Mouse (Mus musculus) lung, adult 2 months (tissue): ENCODE data around the gene Wnt2b. TPM values are rescaled to one million over a fixed set of nuclear protein-coding genes. Genes with fewer than 3 reads are reported as not detected.

Source experiments
- DNase-seq: peaks from one replicate; pipeline ENCODE4 v3.0.0; 2022
- H3K4me1 ChIP-seq: fragments of 200-500 bp; 2 replicates; pipeline ENCODE4 v1.6.1; 2011; ENCODE audit warnings: low read length; ENCODE audit not compliant: control insufficient read depth, insufficient read depth
- H3K4me3 ChIP-seq: fragments of 200-500 bp; replicated peaks from 2 replicates; pipeline ENCODE3; 2011; ENCODE audit warnings: low read depth, mild to moderate bottlenecking, control low read depth, low read length; ENCODE audit errors: extremely low read depth
- CTCF ChIP-seq: fragments of 200-500 bp; IDR thresholded peaks from 2 replicates; pipeline ENCODE4 v1.5.1; 2011; ENCODE audit warnings: mild to moderate bottlenecking, low read length, control low read depth; ENCODE audit not compliant: insufficient read depth
- POLR2A ChIP-seq: fragments of 200-500 bp; IDR thresholded peaks from 2 replicates; pipeline ENCODE4 v1.6.1; 2011; ENCODE audit warnings: low read depth, mild to moderate bottlenecking, control low read depth, low read length, borderline replicate concordance; ENCODE audit errors: extremely low read depth
- WGBS: fragments of 180-500 bp; shearing (Covaris S2); methylation state at CpG from one replicate; pipeline ENCODE4 v1.1.7; 2018; 5-methylcytosine and 5-hydroxymethylcytosine counted together
- polyA plus RNA-seq: library from polyadenylated mRNA; depleted of rRNA; stranded (reverse); fragments of >200 nt; gene quantifications from 2 replicates; pipeline ENCODE4 v1.2.3, GENCODE M21; 2012

The Wnt2b gene
- polyA plus RNA-seq, 1 experiment = 3.5 TPM

GRCm38 (mm10) chr3:104954137-104954536, 7.6 kb downstream of the Wnt2b start:
- DNase-seq = no peak
- Histone ChIP-seq H3K4me3 (no peak overlapping the region), H3K4me1 (peaks cover 9% of the 10 kb centered on the region)
- 93% methylated on average over 3 of the region's 3 CpGs for WGBS
- TF ChIP-seq CTCF = no peak
- no peak for TF ChIP-seq POLR2A

- peaks cover 9% of the 10 kb centered on the region for H3K4me1 ChIP-seq
- DNase-seq = no peak
- H3K4me3 ChIP-seq = no peak overlapping the region
- no peak for TF ChIP-seq POLR2A
- TF ChIP-seq CTCF = no peak
- 79% methylated on average over 23 of the region's 23 CpGs for WGBS
These were observed 8.6 kb downstream of the Wnt2b start for GRCm38 (mm10) chr3:104952891-104953670.

- WGBS = 94% methylated on average over 12 of the region's 12 CpGs
- Histone ChIP-seq H3K4me1 (0 out of 2 replicates have a peak, but pooled peaks cover under 1% of the 10 kb centered on the region), H3K4me3 (no peak overlapping the region)
- TF ChIP-seq POLR2A (no peak), CTCF (no peak)
- no peak for DNase-seq
These were observed 10.8 kb downstream of the Wnt2b start for GRCm38 (mm10) chr3:104950926-104951325.

GRCm38 (mm10) chr3:104944894-104945293, 16.8 kb downstream of the Wnt2b start:
- TF ChIP-seq POLR2A = no peak
- TF ChIP-seq CTCF = no peak
- no peak for DNase-seq
- WGBS = 72% methylated on average over 9 of the region's 9 CpGs

GRCm38 (mm10) chr3:104943333-104943732, 18.4 kb downstream of the Wnt2b start:
- no peak overlapping the region for H3K4me3 ChIP-seq
- no peaks in the 10 kb centered on the region for H3K4me1 ChIP-seq
- 69% methylated on average over 8 of the region's 8 CpGs for WGBS
- no peak for DNase-seq
- no peak for TF ChIP-seq POLR2A
- TF ChIP-seq CTCF = no peak

More at GRCm38 (mm10) chr3:104944894-104945293, 16.8 kb downstream of the Wnt2b start:
- Histone ChIP-seq H3K4me3 (no peak overlapping the region), H3K4me1 (no peaks in the 10 kb centered on the region)

- TF ChIP-seq POLR2A = no peak
- no peak for TF ChIP-seq CTCF
- DNase-seq = no peak
These were observed 19.0 kb downstream of the Wnt2b start for GRCm38 (mm10) chr3:104942682-104943081.

GRCm38 (mm10) chr3:104940691-104941090, 21.0 kb downstream of the Wnt2b start:
- Histone ChIP-seq H3K4me3 (no peak overlapping the region), H3K4me1 (no peaks in the 10 kb centered on the region; the same call in 1 of the 2 replicates)
- no peak for TF ChIP-seq POLR2A
- TF ChIP-seq CTCF = no peak
- 65% methylated on average over 6 of the region's 6 CpGs for WGBS
- no peak for DNase-seq

More at GRCm38 (mm10) chr3:104942682-104943081, 19.0 kb downstream of the Wnt2b start:
- no peak overlapping the region for H3K4me3 ChIP-seq
- H3K4me1 ChIP-seq = no peaks in the 10 kb centered on the region; the same call in 1 of the 2 replicates
- WGBS = 74% methylated on average over 5 of the region's 5 CpGs

GRCm38 (mm10) chr3:104938327-104938726, 23.4 kb downstream of the Wnt2b start:
- Histone ChIP-seq H3K4me1 (no peaks in the 10 kb centered on the region; the same call in 1 of the 2 replicates), H3K4me3 (no peak overlapping the region)
- WGBS = 68% methylated on average over 4 of the region's 4 CpGs
- no peak for TF ChIP-seq POLR2A
- no peak for TF ChIP-seq CTCF
- DNase-seq = no peak

- WGBS = 76% methylated on average over 2 of the region's 2 CpGs
- TF ChIP-seq POLR2A (no peak), CTCF (no peak)
- DNase-seq = no peak
- no peaks in the 10 kb centered on the region; the same call in 1 of the 2 replicates for H3K4me1 ChIP-seq
- H3K4me3 ChIP-seq = no peak overlapping the region
These were observed 23.9 kb downstream of the Wnt2b start for GRCm38 (mm10) chr3:104937728-104938305.
